Mouse (Mus musculus) adrenal gland, postnatal 25 days (tissue): ENCODE measurements around the gene Tbc1d10a. TPM values are rescaled to one million over a fixed set of nuclear protein-coding genes. Genes with fewer than 3 reads are reported as not detected.

Source experiments
- DNase-seq: peaks from one replicate; pipeline ENCODE4 v3.0.0; 2021; ENCODE audit warnings: mixed read lengths
- total RNA-seq: library from RNA; stranded (reverse); gene quantifications from 2 replicates; pipeline ENCODE4 v1.2.3, GENCODE M21; 2021

Gene Tbc1d10a
- total RNA-seq, 1 experiment from 2014 or later = 15.8 TPM

- DNase-seq = no peak
Observed at GRCm38 (mm10) chr11:4238167-4238566, 51.6 kb downstream of the Tbc1d10a start.

- no peak for DNase-seq
Observed at GRCm38 (mm10) chr11:4239691-4240090, 53.1 kb downstream of the Tbc1d10a start.

GRCm38 (mm10) chr11:4240151-4240550 is 53.6 kb downstream of the Tbc1d10a start:
- no peak for DNase-seq

GRCm38 (mm10) chr11:4241180-4241579 is 54.6 kb downstream of the Tbc1d10a start:
- DNase-seq = no peak

GRCm38 (mm10) chr11:4246126-4246525 is 59.5 kb downstream of the Tbc1d10a start:
- no peak for DNase-seq

GRCm38 (mm10) chr11:4246623-4247022 is 60.0 kb downstream of the Tbc1d10a start:
- DNase-seq = no peak

GRCm38 (mm10) chr11:4247201-4247959 is 60.8 kb downstream of the Tbc1d10a start:
- DNase-seq = no peak

GRCm38 (mm10) chr11:4249151-4249550 is 62.6 kb downstream of the Tbc1d10a start:
- no peak for DNase-seq

- no peak for DNase-seq
Observed at GRCm38 (mm10) chr11:4250290-4250689, 63.7 kb downstream of the Tbc1d10a start.

GRCm38 (mm10) chr11:4251376-4251775 is 64.8 kb downstream of the Tbc1d10a start:
- DNase-seq = no peak

- no peak for DNase-seq
Observed at GRCm38 (mm10) chr11:4252886-4253285, 66.3 kb downstream of the Tbc1d10a start.

GRCm38 (mm10) chr11:4256846-4257607 is 70.4 kb downstream of the Tbc1d10a start, which contains the start of gene Lif:
Gene Lif (plus strand): TSS chr11:4257557.
- DNase-seq = no peak

- DNase-seq = no peak
Observed at GRCm38 (mm10) chr11:4257756-4258155, 71.2 kb downstream of the Tbc1d10a start.

- peak; percentile 80 for DNase-seq
Observed at GRCm38 (mm10) chr11:4258657-4259082, 72.1 kb downstream of the Tbc1d10a start.

- peak; percentile 43 for DNase-seq
Observed at GRCm38 (mm10) chr11:4260463-4261187, 74.0 kb downstream of the Tbc1d10a start.

GRCm38 (mm10) chr11:4261188-4261494 is 74.6 kb downstream of the Tbc1d10a start:
- DNase-seq = peak; percentile 62

GRCm38 (mm10) chr11:4261969-4262368 is 75.4 kb downstream of the Tbc1d10a start:
- no peak for DNase-seq

GRCm38 (mm10) chr11:4262847-4263246 is 76.3 kb downstream of the Tbc1d10a start:
- DNase-seq = no peak

- DNase-seq = no peak
Observed at GRCm38 (mm10) chr11:4263296-4263695, 76.7 kb downstream of the Tbc1d10a start.

- DNase-seq = no peak
Observed at GRCm38 (mm10) chr11:4264066-4264465, 77.5 kb downstream of the Tbc1d10a start.
